Mouse (Mus musculus): ENCODE results near the gene Nap1l3.

The Nap1l3 gene
- long read RNA-seq, experiment 1, partial matches to known transcripts: 0 of 2 reads
- long read RNA-seq, experiment 1, other reads (novel, unspliced or antisense): 0 of 2 reads
- long read RNA-seq, experiment 2, transcript Nap1l3-201 (1 exons, 2,837 nt): major isoform, 6 of 6 reads
- long read RNA-seq, experiment 2, partial matches to known transcripts: 0 of 6 reads
- long read RNA-seq, experiment 2, other reads (novel, unspliced or antisense): 0 of 6 reads

- intact Hi-C loops (cut with DNase I): no loop called here
These were observed at the start of gene Nap1l3 for GRCm38 (mm10) chrX:122396781-122397581. Nap1l3 (minus strand) TSS chrX:122397401.

GRCm38 (mm10) chrX:122397652-122398051, 451 bp upstream of the Nap1l3 start:
- intact Hi-C loops (cut with DNase I): no loop called here

All from adrenal gland (tissue).